Mouse (Mus musculus) C2C12 (cell line): Measurements from ENCODE around the gene Zfp292.

Experiments used
- CEBPB ChIP-seq: IDR thresholded peaks from one replicate; pipeline ENCODE4 v1.6.1; 2011; ENCODE audit warnings: low read depth, mild to moderate bottlenecking, control low read depth, moderate library complexity
- CTCF ChIP-seq: IDR thresholded peaks from one replicate; pipeline ENCODE4 v1.5.1; 2011; ENCODE audit not compliant: control insufficient read depth, insufficient read depth, insufficient read length

DNA sequence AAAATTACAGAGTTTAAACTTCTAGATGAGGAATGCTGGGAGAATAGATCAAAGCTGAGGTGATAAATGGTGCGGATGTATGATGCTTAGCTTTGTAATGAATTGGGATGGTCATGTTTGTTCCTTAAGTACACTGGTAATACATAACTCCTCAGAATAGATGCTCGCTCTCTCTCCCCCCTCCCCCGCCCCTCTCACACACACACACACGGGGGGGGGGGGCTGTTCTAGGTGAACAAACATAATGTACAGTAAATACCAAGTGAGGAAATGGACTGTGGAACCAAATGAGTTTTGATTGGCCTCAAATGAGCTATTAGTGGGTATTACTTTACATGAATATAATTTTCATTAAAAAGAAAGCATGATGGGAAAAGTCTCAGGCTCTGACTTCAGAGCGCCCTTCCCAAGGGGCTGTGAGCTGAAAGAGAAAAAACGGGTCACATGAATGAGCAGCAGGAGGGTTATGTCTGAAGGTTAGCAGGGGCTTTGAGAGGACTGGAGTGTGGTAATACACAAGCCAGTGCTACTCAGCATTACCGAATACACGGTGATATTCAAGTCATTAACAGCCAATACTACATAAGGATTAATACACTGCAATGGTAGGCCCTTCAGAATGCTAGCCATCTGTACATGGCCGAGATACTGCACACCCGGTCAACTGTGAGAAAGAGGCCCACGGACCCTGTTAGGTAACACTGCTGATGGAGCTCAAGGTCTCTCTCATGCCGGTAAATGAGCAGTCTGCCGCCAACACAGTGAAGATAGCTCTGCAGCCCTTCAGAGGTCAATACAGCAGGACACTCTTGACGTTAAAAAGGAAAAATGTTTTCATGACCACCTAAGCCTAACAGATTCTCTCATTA, 81.4 kb downstream of the Zfp292 start:
- no peak for TF ChIP-seq CTCF
- no peak for TF ChIP-seq CEBPB
